Mouse (Mus musculus): Measurements from ENCODE around the gene Coro1c. TPM values are rescaled to one million over a fixed set of nuclear protein-coding genes. Genes with fewer than 3 reads are reported as not detected.

The Coro1c gene
- polyA plus RNA-seq, 1 experiment from 2014 or later, result 116 TPM

GRCm38 (mm10) chr5:113884750-113885149, 23.8 kb downstream of the Coro1c start:
- H3K4me2 ChIP-seq (replicated peaks; ENCODE audit: low read depth), result no peak overlapping the region
- H3K36me3 ChIP-seq (ENCODE audit: control insufficient read depth, insufficient read depth), result peaks cover 24% of the 10 kb centered on the region
- H3K4me1 ChIP-seq (replicated peaks; ENCODE audit: control insufficient read depth, insufficient read depth, low read length), result peaks cover 11% of the 10 kb centered on the region; the same call in 1 of the 2 replicates
- H3K4me3 ChIP-seq (ENCODE audit: low read depth, low read length), result no peak overlapping the region
- no peaks in the 10 kb centered on the region for H3K9me3 ChIP-seq (ENCODE audit: control insufficient read depth)
- no peaks in the 10 kb centered on the region for H3K27me3 ChIP-seq (replicated peaks; ENCODE audit: control insufficient read depth, insufficient read depth, low read length)
- H3K27ac ChIP-seq (ENCODE audit: low read depth, low read length), result no peak overlapping the region
- 76% methylated on average over 7 of the region's 7 CpGs for WGBS
- H3K9ac ChIP-seq (ENCODE audit: low read depth, low read length), result no peak overlapping the region
- no peak for ATAC-seq
- no peak for TF ChIP-seq CTCF (IDR thresholded peaks at IDR 0.05; ENCODE audit: low read depth)

GRCm38 (mm10) chr5:113883384-113883771, 25.2 kb downstream of the Coro1c start:
- Histone ChIP-seq H3K9ac (ENCODE audit: low read depth, low read length) (no peak overlapping the region), H3K4me3 (ENCODE audit: low read depth, low read length) (no peak overlapping the region), H3K4me2 (replicated peaks; ENCODE audit: low read depth) (no peak overlapping the region), H3K27me3 (replicated peaks; ENCODE audit: control insufficient read depth, insufficient read depth, low read length) (no peaks in the 10 kb centered on the region), H3K4me1 (replicated peaks; ENCODE audit: control insufficient read depth, insufficient read depth, low read length) (peaks cover 19% of the 10 kb centered on the region), H3K27ac (ENCODE audit: low read depth, low read length) (no peak overlapping the region; the same call in 1 of the 2 replicates), H3K9me3 (ENCODE audit: control insufficient read depth) (no peaks in the 10 kb centered on the region), H3K36me3 (ENCODE audit: control insufficient read depth, insufficient read depth) (peaks cover 31% of the 10 kb centered on the region)
- no peak for ATAC-seq
- 51% methylated on average over 3 of the region's 3 CpGs for WGBS
- TF ChIP-seq CTCF (IDR thresholded peaks at IDR 0.05; ENCODE audit: low read depth), result no peak

- Histone ChIP-seq H3K27ac (ENCODE audit: low read depth, low read length) (peak overlapping the region; percentile 15; the same call in 1 of the 2 replicates), H3K9ac (ENCODE audit: low read depth, low read length) (no peak overlapping the region), H3K4me3 (ENCODE audit: low read depth, low read length) (no peak overlapping the region), H3K36me3 (ENCODE audit: control insufficient read depth, insufficient read depth) (peaks cover 31% of the 10 kb centered on the region), H3K4me1 (replicated peaks; ENCODE audit: control insufficient read depth, insufficient read depth, low read length) (peaks cover 21% of the 10 kb centered on the region), H3K4me2 (replicated peaks; ENCODE audit: low read depth) (no peak overlapping the region; the same call in 1 of the 2 replicates), H3K9me3 (ENCODE audit: control insufficient read depth) (no peaks in the 10 kb centered on the region), H3K27me3 (replicated peaks; ENCODE audit: control insufficient read depth, insufficient read depth, low read length) (no peaks in the 10 kb centered on the region)
- TF ChIP-seq CTCF (IDR thresholded peaks at IDR 0.05; ENCODE audit: low read depth), result no peak
- WGBS, result 53% methylated on average over 15 of the region's 15 CpGs
- ATAC-seq, result no peak
Measured at GRCm38 (mm10) chr5:113882566-113883383, 25.8 kb downstream of the Coro1c start.

- H3K36me3 ChIP-seq (ENCODE audit: control insufficient read depth, insufficient read depth), result peaks cover 38% of the 10 kb centered on the region
- no peak overlapping the region for H3K9ac ChIP-seq (ENCODE audit: low read depth, low read length)
- H3K4me1 ChIP-seq (replicated peaks; ENCODE audit: control insufficient read depth, insufficient read depth, low read length), result peaks cover 20% of the 10 kb centered on the region; the same call in 1 of the 2 replicates
- ATAC-seq, result no peak
- no peaks in the 10 kb centered on the region for H3K9me3 ChIP-seq (ENCODE audit: control insufficient read depth)
- TF ChIP-seq CTCF (IDR thresholded peaks at IDR 0.05; ENCODE audit: low read depth), result no peak
- no peak overlapping the region for H3K4me3 ChIP-seq (ENCODE audit: low read depth, low read length)
- no peaks in the 10 kb centered on the region for H3K27me3 ChIP-seq (replicated peaks; ENCODE audit: control insufficient read depth, insufficient read depth, low read length)
- 93% methylated on average over 14 of the region's 14 CpGs for WGBS
- H3K27ac ChIP-seq (ENCODE audit: low read depth, low read length), result peak overlapping the region; percentile 35; the same call in 1 of the 2 replicates
- H3K4me2 ChIP-seq (replicated peaks; ENCODE audit: low read depth), result no peak overlapping the region
Measured at GRCm38 (mm10) chr5:113881136-113881535, 27.4 kb downstream of the Coro1c start.

- peak overlapping the region; percentile 93 for H3K27ac ChIP-seq (ENCODE audit: low read depth, low read length)
- H3K36me3 ChIP-seq (ENCODE audit: control insufficient read depth, insufficient read depth), result peaks cover 56% of the 10 kb centered on the region
- no peaks in the 10 kb centered on the region for H3K9me3 ChIP-seq (ENCODE audit: control insufficient read depth)
- H3K27me3 ChIP-seq (replicated peaks; ENCODE audit: control insufficient read depth, insufficient read depth, low read length), result no peaks in the 10 kb centered on the region
- peak; percentile 89 for ATAC-seq
- peak overlapping the region; percentile 31; the same call in 1 of the 2 replicates for H3K9ac ChIP-seq (ENCODE audit: low read depth, low read length)
- no peak overlapping the region for H3K4me3 ChIP-seq (ENCODE audit: low read depth, low read length)
- peak overlapping the region; percentile 21; the same call in 1 of the 2 replicates for H3K4me2 ChIP-seq (replicated peaks; ENCODE audit: low read depth)
- 50% methylated on average over 17 of the region's 17 CpGs for WGBS
- H3K4me1 ChIP-seq (replicated peaks; ENCODE audit: control insufficient read depth, insufficient read depth, low read length), result peaks cover 28% of the 10 kb centered on the region; the same call in 1 of the 2 replicates
- TF ChIP-seq CTCF (IDR thresholded peaks at IDR 0.05; ENCODE audit: low read depth), result 0 out of 2 replicates have a peak, but pooled peaks have one; percentile 1
Measured at GRCm38 (mm10) chr5:113878943-113879617, 29.5 kb downstream of the Coro1c start.

GRCm38 (mm10) chr5:113877565-113877964, 31.0 kb downstream of the Coro1c start:
- Histone ChIP-seq H3K4me3 (ENCODE audit: low read depth, low read length) (no peak overlapping the region), H3K27me3 (replicated peaks; ENCODE audit: control insufficient read depth, insufficient read depth, low read length) (no peaks in the 10 kb centered on the region), H3K4me1 (replicated peaks; ENCODE audit: control insufficient read depth, insufficient read depth, low read length) (peaks cover 32% of the 10 kb centered on the region; the same call in 1 of the 2 replicates), H3K9ac (ENCODE audit: low read depth, low read length) (no peak overlapping the region), H3K9me3 (ENCODE audit: control insufficient read depth) (no peaks in the 10 kb centered on the region), H3K27ac (ENCODE audit: low read depth, low read length) (peak overlapping the region; percentile 93), H3K4me2 (replicated peaks; ENCODE audit: low read depth) (no peak overlapping the region), H3K36me3 (ENCODE audit: control insufficient read depth, insufficient read depth) (peaks cover 58% of the 10 kb centered on the region)
- ATAC-seq, result no peak
- WGBS, result 36% methylated on average over 3 of the region's 3 CpGs
- no peak for TF ChIP-seq CTCF (IDR thresholded peaks at IDR 0.05; ENCODE audit: low read depth)

All from intestine, postnatal 0 days (tissue).